Mouse (Mus musculus) intestine, postnatal 0 days (tissue): Measurements from ENCODE around the gene Sel1l3. TPM values are rescaled to one million over a fixed set of nuclear protein-coding genes. Genes with fewer than 3 reads are reported as not detected.

Experiments
- ATAC-seq: fragments of 200-750 bp; cut with Nextera tagmentation; 2 replicates; pipeline ENCODE4 v1.8.0; 2017; ENCODE audit warnings: mild to moderate bottlenecking, moderate TSS enrichment, moderate library complexity
- H3K27ac ChIP-seq: fragments of 300-500 bp; sonication (generic); 2 replicates; pipeline ENCODE4 v1.5.1; 2014; ENCODE audit warnings: mild to moderate bottlenecking, low read depth, low read length, moderate library complexity
- H3K27me3 ChIP-seq: fragments of 300-500 bp; sonication (generic); replicated peaks from 2 replicates; pipeline ENCODE4 v1.6.1; 2014; ENCODE audit warnings: low read length, mixed read lengths; ENCODE audit not compliant: control insufficient read depth, insufficient read depth
- H3K36me3 ChIP-seq: fragments of 300-500 bp; sonication (generic); 2 replicates; pipeline ENCODE4 v1.6.1; 2014; ENCODE audit warnings: mild to moderate bottlenecking, moderate library complexity; ENCODE audit not compliant: control insufficient read depth, insufficient read depth
- H3K4me1 ChIP-seq: fragments of 300-500 bp; sonication (generic); replicated peaks from 2 replicates; pipeline ENCODE4 v1.6.1; 2014; ENCODE audit warnings: antibody characterized with exemption, low read length, mixed read lengths; ENCODE audit not compliant: control insufficient read depth, insufficient read depth
- H3K4me2 ChIP-seq: fragments of 300-500 bp; sonication (generic); replicated peaks from 2 replicates; pipeline ENCODE4 v1.6.1; 2014; ENCODE audit warnings: low read depth, mild to moderate bottlenecking, moderate library complexity
- H3K4me3 ChIP-seq: fragments of 300-500 bp; sonication (generic); 2 replicates; pipeline ENCODE4 v1.5.1; 2014; ENCODE audit warnings: low read depth, low read length
- H3K9ac ChIP-seq: fragments of 300-500 bp; sonication (generic); 2 replicates; pipeline ENCODE4 v1.6.1; 2014; ENCODE audit warnings: mild to moderate bottlenecking, low read depth, low read length
- H3K9me3 ChIP-seq: fragments of 300-500 bp; sonication (generic); 2 replicates; pipeline ENCODE4 v1.6.1; 2016; ENCODE audit warnings: mixed run types; ENCODE audit not compliant: control insufficient read depth
- CTCF ChIP-seq: sonication (generic); IDR thresholded peaks from 2 replicates; pipeline ENCODE4 v1.5.1; 2016; ENCODE audit warnings: low read depth, mild to moderate bottlenecking, control low read depth, antibody characterized with exemption, moderate library complexity
- WGBS: fragments of 180-500 bp; shearing (Covaris S2); extraction: QIAGEN DNeasy Blood & Tissue Kit; methylation state at CpG from one replicate; pipeline ENCODE4 v1.1.7; 2014; 5-methylcytosine and 5-hydroxymethylcytosine counted together
- polyA plus RNA-seq: library from polyadenylated mRNA; unstranded; fragments of >200 nt; fragmentation: Nextera tagmentation; extraction: Ambion mirVana; gene quantifications from 2 replicates; pipeline ENCODE4 v1.2.1, GENCODE M21; 2015

The Sel1l3 gene
- polyA plus RNA-seq, 1 experiment from 2014 or later, result 16.2 TPM

DNA sequence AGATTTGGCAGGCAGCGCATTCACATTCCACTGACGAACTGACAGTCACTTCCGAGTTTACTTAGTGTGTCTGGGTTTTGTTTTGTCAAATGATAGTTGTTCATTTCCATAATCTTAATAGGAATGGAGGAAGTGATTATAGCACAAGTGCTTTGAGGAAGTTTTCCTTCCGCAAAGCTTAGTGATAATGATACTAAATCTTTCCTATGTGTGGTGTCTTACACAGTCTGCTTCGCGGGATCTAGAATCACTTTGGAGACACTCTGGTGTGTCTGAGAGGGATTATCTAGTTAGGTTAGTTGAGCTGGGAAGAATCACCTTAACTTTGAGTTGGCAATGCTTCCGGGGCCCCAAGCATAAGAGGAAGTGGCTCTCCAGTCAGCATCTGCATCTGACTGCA, 126.3 kb downstream of the Sel1l3 start:
- Histone ChIP-seq H3K27me3 (no peaks in the 10 kb centered on the region), H3K4me1 (no peaks in the 10 kb centered on the region), H3K36me3 (no peaks in the 10 kb centered on the region), H3K4me2 (no peak overlapping the region), H3K4me3 (no peak overlapping the region), H3K27ac (no peak overlapping the region), H3K9me3 (no peaks in the 10 kb centered on the region), H3K9ac (no peak overlapping the region)
- 78% methylated on average over 7 of the region's 7 CpGs for WGBS
- TF ChIP-seq CTCF, result no peak
- no peak for ATAC-seq

DNA sequence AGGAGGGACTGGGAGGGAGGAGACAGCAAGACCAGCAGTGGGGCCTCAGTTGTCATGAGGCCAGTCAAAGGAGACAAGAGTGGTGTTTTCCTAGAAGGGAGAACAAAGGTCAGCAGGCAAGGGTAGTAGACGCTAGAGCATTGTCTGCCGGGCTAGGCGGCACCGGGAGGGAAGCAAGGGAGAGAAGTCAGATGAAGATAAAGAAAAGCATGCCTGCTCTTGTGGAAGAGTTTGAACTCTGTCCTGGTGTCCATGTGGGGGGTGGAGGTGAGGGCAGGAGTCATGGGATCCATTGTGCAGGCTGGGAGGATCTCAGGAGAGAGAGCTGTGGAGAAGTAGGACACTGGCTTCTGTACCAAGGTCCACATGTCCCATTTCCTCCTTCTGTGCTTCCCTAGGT, 135.3 kb downstream of the Sel1l3 start:
- WGBS, result 24% methylated on average over 4 of the region's 4 CpGs
- no peak overlapping the region for H3K4me2 ChIP-seq
- peak; percentile 91 for ATAC-seq

DNA sequence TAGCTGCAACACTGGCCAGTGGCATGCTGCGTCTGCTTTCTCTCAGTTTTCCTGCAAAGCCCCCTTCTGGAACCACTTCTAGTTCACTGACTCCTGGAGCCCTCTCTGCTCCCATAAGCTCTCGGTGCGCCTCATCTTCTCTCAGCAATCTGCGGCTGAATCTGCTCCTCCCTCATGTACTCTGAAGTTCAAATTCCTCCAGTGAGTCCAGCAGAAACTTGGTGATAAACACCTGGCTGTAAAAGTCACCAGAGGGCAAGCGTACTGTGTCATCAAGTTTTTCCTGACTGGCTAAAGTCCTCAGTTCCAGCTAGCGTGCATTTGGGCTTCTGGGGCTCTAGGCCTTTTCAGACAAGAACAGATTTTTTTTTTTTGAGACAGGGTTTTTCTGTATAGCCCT, 139.2 kb downstream of the Sel1l3 start:
- Histone ChIP-seq H3K27me3 (no peaks in the 10 kb centered on the region), H3K9ac (no peak overlapping the region), H3K4me3 (no peak overlapping the region), H3K27ac (peak overlapping the region; percentile 79), H3K4me1 (peaks cover 12% of the 10 kb centered on the region; the same call in 1 of the 2 replicates), H3K4me2 (no peak overlapping the region), H3K9me3 (no peaks in the 10 kb centered on the region), H3K36me3 (peaks cover 5% of the 10 kb centered on the region; the same call in 1 of the 2 replicates)
- TF ChIP-seq CTCF, result peak; percentile 3; the same call in 1 of the 2 replicates
- 24% methylated on average over 6 of the region's 6 CpGs for WGBS
- ATAC-seq, result peak; percentile 43

More for the DNA sequence above, 135.3 kb downstream of the Sel1l3 start:
- H3K4me3 ChIP-seq, result no peak overlapping the region
- no peak for TF ChIP-seq CTCF
- no peak overlapping the region for H3K9ac ChIP-seq
- H3K27me3 ChIP-seq, result no peaks in the 10 kb centered on the region
- H3K36me3 ChIP-seq, result no peaks in the 10 kb centered on the region
- H3K9me3 ChIP-seq, result no peaks in the 10 kb centered on the region
- H3K4me1 ChIP-seq, result peaks cover 12% of the 10 kb centered on the region; the same call in 1 of the 2 replicates
- H3K27ac ChIP-seq, result peak overlapping the region; percentile 90

DNA sequence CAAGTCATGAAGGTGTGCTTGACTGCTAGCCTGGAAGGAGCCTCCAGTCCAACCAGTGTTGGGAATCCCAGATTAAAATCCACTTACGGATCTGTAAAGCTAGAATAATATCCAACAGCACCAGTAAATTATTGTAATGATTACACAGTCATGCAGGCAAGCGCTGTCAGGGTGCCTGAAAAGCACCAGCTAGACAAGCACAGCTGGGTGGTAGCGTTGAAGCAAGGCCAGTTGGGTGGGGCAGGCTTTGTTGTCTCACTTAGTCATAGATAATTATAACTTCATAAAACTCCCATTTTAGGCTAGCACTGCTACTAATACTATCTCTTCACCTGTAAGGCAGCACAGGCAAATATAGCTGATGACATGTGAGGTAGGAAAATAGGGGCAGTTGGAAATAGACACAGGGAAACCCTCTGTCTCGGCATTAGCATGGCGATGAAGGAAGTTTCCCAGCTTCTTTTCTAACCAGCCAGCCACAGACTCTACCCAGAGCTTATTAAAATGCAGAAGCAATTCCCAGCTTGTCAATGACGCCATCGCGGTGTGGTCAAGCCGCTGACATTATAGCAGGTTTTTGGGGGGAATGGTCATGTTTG, 152.1 kb downstream of the Sel1l3 start:
- ATAC-seq, result no peak

More for the DNA sequence above, 152.1 kb downstream of the Sel1l3 start:
- WGBS, result 73% methylated on average over 9 of the region's 9 CpGs
- Histone ChIP-seq H3K27me3 (no peaks in the 10 kb centered on the region), H3K4me2 (no peak overlapping the region), H3K36me3 (peaks cover 60% of the 10 kb centered on the region), H3K9me3 (no peaks in the 10 kb centered on the region), H3K4me1 (no peaks in the 10 kb centered on the region), H3K27ac (no peak overlapping the region), H3K4me3 (no peak overlapping the region), H3K9ac (no peak overlapping the region)
- TF ChIP-seq CTCF, result no peak

Other genes with a start within 250 kb of the Sel1l3 start
- 132 and 161 TPM in 2 replicates for gene Slc34a2, start 175.8 kb downstream of the Sel1l3 start, polyA plus RNA-seq
- gene Smim20, start 53.2 kb upstream of the Sel1l3 start, polyA plus RNA-seq, result 160 and 162 TPM in 2 replicates